Mouse (Mus musculus) lung, postnatal 36 days (tissue): ENCODE results near the gene Pcx.
A peak's percentile ranks its signal among the peaks of the same experiment; 100 is the strongest.

Source experiments
- DNase-seq: peaks from one replicate; pipeline ENCODE4 v3.0.0; 2022; ENCODE audit warnings: mixed read lengths

Gene Pcx

GRCm38 (mm10) chr19:4590025-4590424 is 79.8 kb downstream of the Pcx start:
- DNase-seq = peak; percentile 73

DNA sequence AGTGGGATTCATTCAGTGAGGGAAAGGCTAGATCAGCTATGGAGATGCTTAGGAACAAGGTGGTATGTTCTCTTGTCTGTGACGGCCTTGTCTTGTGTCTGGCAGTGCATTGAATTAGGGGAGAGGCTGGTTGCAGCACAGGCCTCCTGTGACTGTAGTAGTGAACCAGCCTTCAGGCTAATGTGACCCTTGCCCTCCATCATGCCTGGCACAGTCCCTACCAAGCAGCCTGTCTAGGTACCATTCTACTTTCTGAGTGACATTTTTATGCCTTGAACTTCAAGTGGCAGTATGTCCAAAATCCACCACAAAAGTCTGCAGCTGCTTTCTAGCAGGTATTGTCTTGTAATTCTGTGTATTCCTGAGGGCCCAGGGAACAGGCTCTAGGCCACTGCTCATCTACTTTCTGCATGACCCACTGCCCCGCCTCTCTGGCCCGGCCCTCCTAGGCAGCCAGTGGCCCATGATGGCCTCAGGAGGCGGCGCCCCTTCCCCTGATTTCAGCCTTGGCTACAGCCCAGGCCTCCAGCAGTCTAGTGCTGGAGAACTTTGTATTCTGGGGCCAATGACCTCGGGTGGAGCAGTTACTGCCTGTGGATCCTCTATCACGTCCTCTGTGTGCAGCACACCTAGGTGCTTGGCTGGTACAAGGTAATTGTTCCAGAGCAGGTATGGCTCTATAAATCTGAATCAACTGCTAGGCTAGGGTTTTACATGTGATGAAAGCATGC is 83.7 kb downstream of the Pcx start:
- no peak for DNase-seq

GRCm38 (mm10) chr19:4596071-4596470 is 85.8 kb downstream of the Pcx start:
- DNase-seq = no peak

- no peak for DNase-seq
Observed at GRCm38 (mm10) chr19:4602459-4602858, 92.2 kb downstream of the Pcx start.

DNA sequence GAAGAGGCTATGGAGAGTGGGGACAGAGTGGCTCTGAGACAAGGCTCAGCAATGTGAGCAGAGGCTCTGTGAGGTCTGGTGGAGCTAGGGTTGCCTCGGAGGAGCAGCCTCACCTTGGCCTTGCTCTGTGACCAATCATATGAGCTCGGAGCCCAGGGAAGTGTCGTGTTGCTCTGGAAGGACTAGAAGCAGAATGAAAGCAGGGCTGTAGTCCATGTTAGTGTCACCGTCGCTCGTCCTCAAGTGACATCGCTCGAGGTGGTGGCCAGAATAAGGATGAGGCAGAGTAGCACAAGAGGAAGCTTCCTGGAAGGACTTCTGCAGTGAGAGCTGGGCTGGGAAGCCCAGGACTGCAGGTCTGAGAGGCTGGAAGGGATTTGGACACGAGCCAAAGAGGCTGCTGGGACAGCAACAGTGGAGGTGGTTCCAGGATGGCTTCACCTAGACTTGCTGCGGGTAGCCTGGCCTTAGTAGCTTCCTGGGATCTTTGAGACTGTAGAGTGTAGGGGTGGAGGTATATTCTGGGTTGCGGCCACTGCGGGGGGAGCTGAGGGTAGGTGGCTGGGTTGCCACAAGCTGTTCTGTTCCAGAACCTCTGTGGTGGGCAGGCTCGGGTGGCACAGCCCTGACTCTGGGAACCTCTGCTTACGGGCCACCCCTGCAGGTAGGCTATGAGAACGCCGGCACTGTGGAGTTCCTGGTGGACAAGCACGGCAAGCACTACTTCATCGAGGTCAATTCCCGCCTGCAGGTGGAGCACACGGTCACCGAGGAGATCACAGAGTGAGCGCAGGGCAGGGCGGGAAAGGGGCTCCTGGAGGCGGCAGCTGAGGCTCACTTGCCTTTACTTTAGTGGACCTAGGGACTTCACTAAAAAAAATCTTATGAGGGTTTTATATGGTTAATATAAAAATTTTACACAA is 93.8 kb downstream of the Pcx start:
- peak; percentile 84 for DNase-seq

DNA sequence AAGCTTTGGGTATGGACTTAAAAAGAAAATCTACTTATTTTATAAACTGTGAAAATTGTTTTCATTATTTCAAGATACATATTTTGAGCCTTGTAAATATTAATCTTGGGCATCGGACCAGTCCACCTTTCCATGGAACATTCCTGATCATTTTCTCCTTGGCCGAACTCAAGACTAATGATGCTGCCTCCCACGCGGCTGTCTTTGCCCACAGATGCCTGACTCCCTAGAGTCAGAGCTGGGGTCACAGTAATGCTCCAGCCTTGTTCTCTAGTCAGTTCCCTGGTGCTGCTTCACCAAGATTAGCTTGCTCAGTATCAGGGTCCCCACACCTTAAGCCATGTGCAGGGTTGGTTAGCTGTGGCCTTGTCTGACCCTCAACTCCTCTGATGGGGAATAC is 95.4 kb downstream of the Pcx start:
- no peak for DNase-seq

GRCm38 (mm10) chr19:4607406-4607805 is 97.1 kb downstream of the Pcx start:
- DNase-seq = no peak

- DNase-seq = no peak
Observed at GRCm38 (mm10) chr19:4608511-4608910, 98.2 kb downstream of the Pcx start.

- peak; percentile 44 for DNase-seq
Observed at GRCm38 (mm10) chr19:4610109-4610508, 99.8 kb downstream of the Pcx start.

- DNase-seq = no peak
Observed at GRCm38 (mm10) chr19:4612181-4612961, 102.1 kb downstream of the Pcx start.

DNA sequence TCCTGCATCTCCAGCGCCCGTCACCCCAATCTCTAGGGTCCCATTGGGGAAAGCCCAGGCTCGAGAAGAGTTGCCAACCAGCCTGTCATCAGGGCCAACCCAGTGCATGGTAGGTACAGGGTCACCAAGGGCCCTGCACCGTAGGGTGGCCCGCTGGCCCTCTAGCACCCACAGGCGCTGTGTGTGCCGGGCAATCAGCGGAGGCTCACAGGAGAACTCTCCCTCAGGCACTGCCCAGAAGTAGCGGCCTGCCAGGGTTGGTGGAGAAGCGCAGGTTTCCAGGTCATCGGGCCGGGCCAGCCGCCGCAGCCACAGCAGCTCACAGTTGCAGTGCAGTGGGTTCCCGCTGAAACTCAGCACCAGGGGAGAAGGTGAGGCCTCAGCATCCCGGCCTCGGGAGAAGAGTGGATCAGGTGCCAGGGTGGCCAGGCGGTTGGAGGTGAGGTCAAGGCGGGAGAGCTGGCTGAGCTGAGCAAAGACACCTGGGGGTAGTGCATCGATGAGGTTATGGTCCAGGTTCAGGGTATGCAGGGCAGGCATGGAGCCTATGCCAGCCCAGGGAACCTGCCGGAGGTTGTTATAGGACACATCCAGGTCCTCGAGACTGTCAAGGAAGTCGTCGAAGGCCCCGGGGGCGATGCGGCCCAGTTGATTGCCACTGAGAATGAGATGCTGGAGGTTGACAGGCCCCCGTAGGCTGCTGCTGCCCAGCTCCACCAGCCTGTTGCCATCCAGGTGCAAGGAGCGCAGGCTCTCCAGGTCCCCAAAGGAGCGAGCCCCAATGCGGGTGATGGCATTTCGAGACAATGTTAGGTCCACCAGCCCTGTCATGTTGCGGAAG is 103.4 kb downstream of the Pcx start:
- no peak for DNase-seq

GRCm38 (mm10) chr19:4614305-4615150 is 104.3 kb downstream of the Pcx start:
- DNase-seq = peak; percentile 37

- DNase-seq = peak; percentile 89
Observed at GRCm38 (mm10) chr19:4615151-4616093, 105.2 kb downstream of the Pcx start, which contains the start of gene Lrfn4. TSS of gene Lrfn4 (minus strand) at chr19:4615667.

DNA sequence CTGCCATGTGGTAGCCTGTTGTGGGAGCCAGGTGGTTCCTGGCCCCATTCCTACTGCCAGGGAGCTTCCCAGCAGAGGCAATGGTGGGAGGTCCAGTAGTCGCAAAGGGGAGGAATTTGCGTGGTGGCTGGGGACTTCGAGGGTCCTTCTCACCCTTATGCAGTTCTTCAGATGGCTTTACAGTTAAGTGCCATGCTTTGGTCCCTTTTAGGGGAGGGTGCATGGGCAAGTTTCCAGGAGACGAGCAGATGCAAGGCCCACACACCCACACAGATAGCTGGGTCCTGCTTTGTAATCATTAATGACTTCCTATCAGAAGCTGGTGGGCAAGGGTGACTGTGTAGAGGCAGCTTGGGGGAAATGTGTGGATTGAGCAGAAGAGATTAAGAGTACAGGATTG is 106.3 kb downstream of the Pcx start:
- no peak for DNase-seq

- DNase-seq = peak; percentile 43
Observed at GRCm38 (mm10) chr19:4618183-4618582, 107.9 kb downstream of the Pcx start.

DNA sequence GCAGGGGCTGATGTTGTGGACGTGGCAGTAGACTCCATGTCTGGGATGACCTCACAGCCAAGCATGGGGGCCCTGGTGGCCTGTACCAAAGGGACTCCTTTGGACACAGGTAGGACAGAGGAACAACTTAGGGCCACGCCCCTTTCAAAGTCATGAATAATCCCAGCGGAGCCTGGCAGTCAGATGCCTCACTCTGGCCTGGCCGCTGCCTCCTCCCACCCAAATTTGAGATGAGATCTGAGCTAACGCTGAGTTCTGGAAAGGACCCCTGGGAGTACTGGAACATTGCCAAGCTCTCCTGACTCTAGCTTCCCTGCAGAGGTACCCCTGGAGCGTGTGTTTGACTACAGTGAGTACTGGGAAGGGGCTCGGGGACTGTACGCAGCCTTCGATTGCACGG is 109.2 kb downstream of the Pcx start:
- no peak for DNase-seq

DNA sequence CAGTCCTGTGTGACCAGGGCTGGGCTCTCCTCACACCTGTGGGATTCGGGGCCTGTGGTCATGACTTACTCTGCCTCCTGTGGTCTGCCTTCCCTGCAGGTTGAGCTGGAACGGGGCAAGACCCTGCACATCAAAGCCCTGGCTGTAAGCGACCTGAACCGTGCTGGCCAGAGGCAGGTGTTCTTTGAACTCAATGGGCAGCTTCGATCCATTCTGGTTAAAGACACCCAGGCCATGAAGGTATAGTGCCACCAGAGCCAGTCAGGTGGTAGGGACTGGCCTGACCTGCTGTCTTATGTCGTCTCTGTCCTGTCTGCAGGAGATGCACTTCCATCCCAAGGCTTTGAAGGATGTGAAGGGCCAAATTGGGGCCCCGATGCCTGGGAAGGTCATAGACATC is 110.4 kb downstream of the Pcx start:
- no peak for DNase-seq

- DNase-seq = no peak
Observed at GRCm38 (mm10) chr19:4622780-4623179, 112.5 kb downstream of the Pcx start.

DNA sequence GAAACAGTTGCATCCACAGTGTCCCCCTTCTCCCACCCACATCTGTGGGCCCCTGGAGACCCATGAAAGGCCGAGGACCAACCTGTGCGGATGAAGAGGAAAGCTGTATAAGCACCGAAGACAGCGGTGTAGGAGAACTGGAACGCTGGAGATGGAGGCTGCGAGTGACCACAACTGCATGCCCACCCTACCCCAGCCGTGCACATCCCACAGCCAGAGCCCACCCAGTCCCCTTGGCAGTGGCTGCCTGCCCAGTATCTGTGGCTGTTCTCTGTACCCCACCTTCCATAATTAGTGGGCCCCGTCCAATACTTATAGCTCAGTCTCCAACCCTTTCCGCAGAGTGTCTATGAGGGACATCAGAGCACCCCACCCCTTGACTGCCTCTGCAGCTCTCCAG is 113.1 kb downstream of the Pcx start:
- DNase-seq = no peak

DNA sequence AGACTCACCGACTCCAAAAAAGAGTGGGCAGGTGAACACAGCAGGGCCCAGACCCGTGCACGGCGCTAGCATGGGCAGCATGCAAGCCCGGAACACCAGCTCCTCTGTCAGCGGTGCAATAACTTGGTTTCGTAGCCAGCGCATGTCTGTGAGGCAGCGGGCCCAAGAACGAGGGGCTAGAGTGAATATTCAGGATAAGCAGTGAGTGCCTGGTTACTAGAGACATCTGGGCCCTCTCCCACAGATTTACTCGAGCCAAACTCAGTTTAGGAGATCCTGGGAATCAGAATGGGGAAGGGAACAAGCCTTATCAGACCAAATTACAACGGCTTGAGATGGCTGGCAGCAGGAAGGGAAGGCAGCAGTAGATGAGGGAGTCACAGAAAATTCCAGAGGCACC is 113.7 kb downstream of the Pcx start:
- DNase-seq = no peak
